ENCODE assay signal across 8 mouse cellular contexts in the genomic region with DNA sequence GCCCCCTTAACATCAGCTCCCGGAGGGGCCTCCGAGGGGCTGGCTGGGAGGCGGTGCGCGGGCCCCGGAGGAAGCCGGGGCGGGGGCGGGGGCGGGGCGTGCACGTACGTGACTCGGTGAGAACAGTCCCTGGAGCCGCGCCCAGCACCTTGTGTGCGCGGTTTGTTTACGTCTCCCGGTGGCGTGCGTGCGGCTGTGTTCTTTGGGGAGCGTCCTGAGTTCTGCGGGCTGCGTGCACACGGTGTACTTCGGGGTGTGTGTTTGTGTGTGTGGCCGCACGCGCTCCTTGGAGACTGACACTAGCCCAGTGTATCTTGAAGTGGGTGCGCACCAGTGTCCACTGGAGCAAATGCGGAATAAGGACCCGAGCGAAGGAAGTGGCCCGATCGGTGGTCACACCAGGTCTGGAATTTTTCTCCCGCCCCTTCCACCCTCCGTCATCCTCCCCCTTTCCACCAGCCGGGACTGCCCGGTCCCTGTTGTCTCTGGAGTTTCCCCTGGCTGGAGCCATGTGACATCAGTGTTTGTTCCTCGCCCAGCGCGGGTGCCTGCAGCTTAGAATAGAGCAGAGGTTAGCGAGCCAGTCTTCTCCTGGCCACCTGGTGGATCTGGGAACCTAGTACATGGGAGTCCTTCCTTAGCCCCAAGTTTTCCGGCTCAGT. TPM values are rescaled to one million over a fixed set of nuclear protein-coding genes. Genes with fewer than 3 reads are reported as not detected.
DNase-seq lines count a peak whose midpoint lies in the region; ATAC-seq and TF ChIP-seq lines count a peak whose summit lies in the region.

No protein-coding gene starts in this region.

- H3K27ac ChIP-seq in embryonic facial prominence, embryonic 14.5 days (replicated peaks; ENCODE audit: low read depth, low read length): peak overlapping the region; percentile 90
- peak overlapping the region; percentile 94 for H3K27ac ChIP-seq in heart, embryonic 15.5 days
- H3K27ac ChIP-seq in kidney, postnatal 0 days: peak overlapping the region; percentile 86

- TF ChIP-seq CTCF in E14TG2a.4 (conservative IDR thresholded peaks at IDR 0.05; ENCODE audit: low read length): no peak
- TF ChIP-seq CTCF in kidney, postnatal 0 days (IDR thresholded peaks at IDR 0.05; ENCODE audit: low read depth): peak; percentile 55

- H3K4me2 ChIP-seq in embryonic facial prominence, embryonic 14.5 days (ENCODE audit: low read depth, low read length): peak overlapping the region; percentile 69
- peak overlapping the region; percentile 67 for H3K4me2 ChIP-seq in heart, embryonic 15.5 days
- peak overlapping the region; percentile 97 for H3K4me2 ChIP-seq in kidney, postnatal 0 days (ENCODE audit: low read length)

- no peaks in the 10 kb centered on the region for H3K36me3 ChIP-seq in E14TG2a.4 (ENCODE audit: insufficient read depth, low read length)
- no peaks in the 10 kb centered on the region for H3K36me3 ChIP-seq in embryonic facial prominence, embryonic 14.5 days (ENCODE audit: control insufficient read depth, insufficient read depth, low read length)
- no peaks in the 10 kb centered on the region for H3K36me3 ChIP-seq in heart, embryonic 15.5 days
- H3K36me3 ChIP-seq in kidney, postnatal 0 days (ENCODE audit: insufficient read depth, low read length): no peaks in the 10 kb centered on the region

- ATAC-seq in activated CD4-positive, CD25-positive, alpha-beta regulatory T cell, adult 4 months: peak; percentile 65
- ATAC-seq in embryonic facial prominence, embryonic 14.5 days (ENCODE audit: low read depth): peak; percentile 86
- peak; percentile 85 for ATAC-seq in heart, embryonic 15.5 days (replicated peaks; ENCODE audit: insufficient number of reproducible peaks, insufficient read depth, low FRiP score, low read depth)
- ATAC-seq in kidney, postnatal 0 days (replicated peaks; ENCODE audit: low FRiP score, low read depth): peak; percentile 71

- WGBS in embryonic facial prominence, embryonic 14.5 days: 2% methylated on average over 22 of the region's 46 CpGs
- WGBS in heart, embryonic 15.5 days: 2% methylated on average over 43 of the region's 46 CpGs
- WGBS in kidney, postnatal 0 days: 1% methylated on average over 40 of the region's 46 CpGs

- H3K4me1 ChIP-seq in E14TG2a.4 (replicated peaks; ENCODE audit: low read depth, low read length): peaks cover 64% of the 10 kb centered on the region
- peaks cover 3% of the 10 kb centered on the region; the same call in 1 of the 2 replicates for H3K4me1 ChIP-seq in embryonic facial prominence, embryonic 14.5 days (ENCODE audit: control insufficient read depth, insufficient read depth, low read length)
- peaks cover 42% of the 10 kb centered on the region for H3K4me1 ChIP-seq in heart, embryonic 15.5 days (replicated peaks)
- 0 out of 2 replicates have a peak, but pooled peaks cover 14% of the 10 kb centered on the region for H3K4me1 ChIP-seq in kidney, postnatal 0 days (replicated peaks; ENCODE audit: insufficient read depth, low read length)

- H3K4me3 ChIP-seq in E14TG2a.4 (replicated peaks; ENCODE audit: low read length): peak overlapping the region; percentile 98
- peak overlapping the region; percentile 59 for H3K4me3 ChIP-seq in embryonic facial prominence, embryonic 14.5 days (ENCODE audit: low read depth, low read length)
- peak overlapping the region; percentile 57 for H3K4me3 ChIP-seq in heart, embryonic 15.5 days
- H3K4me3 ChIP-seq in kidney, postnatal 0 days (replicated peaks; ENCODE audit: low read depth, low read length): peak overlapping the region; percentile 66

- peak overlapping the region; percentile 82 for H3K9ac ChIP-seq in embryonic facial prominence, embryonic 14.5 days (ENCODE audit: low read depth, low read length)
- H3K9ac ChIP-seq in heart, embryonic 15.5 days: peak overlapping the region; percentile 61
- H3K9ac ChIP-seq in kidney, postnatal 0 days (ENCODE audit: low read depth, low read length): peak overlapping the region; percentile 76

- H3K9me3 ChIP-seq in E14TG2a.4 (ENCODE audit: low read length): no peaks in the 10 kb centered on the region
- H3K9me3 ChIP-seq in embryonic facial prominence, embryonic 14.5 days (ENCODE audit: control insufficient read depth, low read length): no peaks in the 10 kb centered on the region
- H3K9me3 ChIP-seq in heart, embryonic 15.5 days (replicated peaks): no peaks in the 10 kb centered on the region
- H3K9me3 ChIP-seq in kidney, postnatal 0 days (replicated peaks; ENCODE audit: low read length): no peaks in the 10 kb centered on the region

- DNase-seq in embryonic facial prominence, embryonic 14.5 days (ENCODE audit: low spot score): peak; percentile 91
- peak; percentile 77 for DNase-seq in kidney, postnatal 0 days (ENCODE audit: low spot score)
- peak; percentile 92 for DNase-seq in lung, postnatal 36 days
- peak; percentile 61 for DNase-seq in right cerebral cortex, postnatal 4 days
- DNase-seq in frontal cortex, postnatal 36 days (ENCODE audit: low spot score in 2 of 2): no peak

- H3K27me3 ChIP-seq in E14TG2a.4 (ENCODE audit: insufficient read depth, low read length): peaks cover 27% of the 10 kb centered on the region
- no peaks in the 10 kb centered on the region for H3K27me3 ChIP-seq in embryonic facial prominence, embryonic 14.5 days (replicated peaks; ENCODE audit: control insufficient read depth, insufficient read depth, low read length)
- H3K27me3 ChIP-seq in heart, embryonic 15.5 days: 0 out of 2 replicates have a peak, but pooled peaks cover 2% of the 10 kb centered on the region
- no peaks in the 10 kb centered on the region for H3K27me3 ChIP-seq in kidney, postnatal 0 days (ENCODE audit: insufficient read depth, low read length)

RNA-seq across cellular contexts. Expression of gene Maff, which starts 1.6 kb away (rescaled TPM):
- 1 to 10 TPM; 1.9 to 3.7 TPM for polyA plus RNA-seq in activated CD4-positive, CD25-positive, alpha-beta regulatory T cell, adult 4 months (2017; shearing (Covaris generic))
- polyA plus RNA-seq in embryonic facial prominence, embryonic 14.5 days (2014; fragmentation: Nextera tagmentation; extraction: Ambion mirVana): 2.6 and 2.8 TPM in 2 replicates
- polyA plus RNA-seq in heart, embryonic 15.5 days (2015; fragmentation: Nextera tagmentation; extraction: Ambion mirVana): 3.5 and 3.8 TPM in 2 replicates
- polyA plus RNA-seq in kidney, postnatal 0 days (2015; fragmentation: Nextera tagmentation; extraction: Ambion mirVana): 6.9 and 7.3 TPM in 2 replicates

RNA-seq across cellular contexts. Expression of gene Pla2g6, which starts 19.8 kb away (rescaled TPM):
- polyA plus RNA-seq in activated CD4-positive, CD25-positive, alpha-beta regulatory T cell, adult 4 months (2017; shearing (Covaris generic)): 10 to 100 TPM; 10.3 to 12.3 TPM
- 13.3 and 14.6 TPM in 2 replicates for polyA plus RNA-seq in embryonic facial prominence, embryonic 14.5 days (2014; fragmentation: Nextera tagmentation; extraction: Ambion mirVana)
- 9.9 and 13.5 TPM in 2 replicates for polyA plus RNA-seq in heart, embryonic 15.5 days (2015; fragmentation: Nextera tagmentation; extraction: Ambion mirVana)
- polyA plus RNA-seq in kidney, postnatal 0 days (2015; fragmentation: Nextera tagmentation; extraction: Ambion mirVana): 10.7 and 12.2 TPM in 2 replicates

RNA-seq across cellular contexts. Expression of gene Tmem184b, which starts 55.4 kb away (rescaled TPM):
- polyA plus RNA-seq in activated CD4-positive, CD25-positive, alpha-beta regulatory T cell, adult 4 months (2017; shearing (Covaris generic)): 10 to 100 TPM in 1 of 2 experiments, 1 to 10 TPM in 1; 9.3 to 18.1 TPM
- polyA plus RNA-seq in embryonic facial prominence, embryonic 14.5 days (2014; fragmentation: Nextera tagmentation; extraction: Ambion mirVana): 73.0 and 77.6 TPM in 2 replicates
- polyA plus RNA-seq in heart, embryonic 15.5 days (2015; fragmentation: Nextera tagmentation; extraction: Ambion mirVana): 58.3 and 83.8 TPM in 2 replicates
- 44.4 and 47.5 TPM in 2 replicates for polyA plus RNA-seq in kidney, postnatal 0 days (2015; fragmentation: Nextera tagmentation; extraction: Ambion mirVana)

Comparison
In these comparisons a context has a peak if more than half of its experiments do, and no peak if none do; other contexts are left out.
1. DNase-seq: peak in embryonic facial prominence, embryonic 14.5 days (single experiment), kidney, postnatal 0 days (single experiment), lung, postnatal 36 days (single experiment) and right cerebral cortex, postnatal 4 days (single experiment); none in frontal cortex, postnatal 36 days (0 of 2).
2. Peak in every context shown above with its lines, with median percentiles within 50 percentile points of each other: H3K4me3 ChIP-seq, ATAC-seq, H3K27ac ChIP-seq, H3K4me2 ChIP-seq and H3K9ac ChIP-seq.